Mouse (Mus musculus): ENCODE measurements around the gene Otulin.
A peak's percentile ranks its signal among the peaks of the same experiment; 100 is the strongest.

DNA sequence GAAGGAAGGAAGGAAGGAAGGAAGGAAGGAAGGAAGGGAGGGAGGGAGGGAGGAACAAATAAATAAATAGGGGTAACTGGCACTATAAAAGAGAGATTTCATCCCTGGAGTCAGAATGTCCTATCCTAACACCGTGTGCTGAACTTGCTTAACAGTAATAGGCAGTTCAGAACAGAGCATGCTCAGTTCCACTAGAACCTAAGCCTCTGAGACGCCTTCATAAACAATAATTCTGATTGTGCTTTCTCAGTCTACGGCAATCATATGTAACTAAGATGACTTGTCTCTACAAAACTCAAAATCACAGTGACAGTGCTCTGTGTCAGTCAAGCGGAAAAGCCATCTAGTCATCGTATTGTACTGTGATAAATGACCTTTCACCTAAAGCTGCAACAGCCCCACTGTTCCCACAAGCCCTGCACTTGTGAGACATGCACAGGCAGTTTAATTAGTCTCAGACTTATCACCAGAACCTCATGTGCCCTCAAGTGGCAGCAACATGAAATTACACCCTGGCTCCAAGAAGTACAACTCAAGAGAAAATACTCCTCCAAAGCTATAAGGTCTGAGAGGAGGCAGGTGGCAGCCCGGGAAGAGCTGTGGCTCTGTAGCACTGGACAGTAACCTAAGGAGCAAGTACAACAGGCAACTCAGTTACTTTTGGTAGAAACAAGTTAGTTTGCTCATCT is 17.8 kb downstream of the Otulin start:
- TF ChIP-seq CTCF (conservative IDR thresholded peaks at IDR 0.05; ENCODE audit: low read length), result peak; percentile 96
- TF ChIP-seq NANOG (IDR thresholded peaks at IDR 0.05; ENCODE audit: borderline replicate concordance, low read length), result no peak
- TF ChIP-seq POU5F1 (IDR thresholded peaks at IDR 0.05; ENCODE audit: borderline replicate concordance, low read length), result no peak

Measured in E14TG2a.4 (cell line).